Mouse (Mus musculus) fat pad, adult 2 months (tissue): ENCODE data around the gene Nfkbid.

Experiments used
- DNase-seq: peaks from one replicate; pipeline ENCODE4 v3.0.0-alpha.2; 2011; ENCODE audit warnings: low read depth, low spot score; ENCODE audit errors: extremely low read depth

Nfkbid gene

DNA sequence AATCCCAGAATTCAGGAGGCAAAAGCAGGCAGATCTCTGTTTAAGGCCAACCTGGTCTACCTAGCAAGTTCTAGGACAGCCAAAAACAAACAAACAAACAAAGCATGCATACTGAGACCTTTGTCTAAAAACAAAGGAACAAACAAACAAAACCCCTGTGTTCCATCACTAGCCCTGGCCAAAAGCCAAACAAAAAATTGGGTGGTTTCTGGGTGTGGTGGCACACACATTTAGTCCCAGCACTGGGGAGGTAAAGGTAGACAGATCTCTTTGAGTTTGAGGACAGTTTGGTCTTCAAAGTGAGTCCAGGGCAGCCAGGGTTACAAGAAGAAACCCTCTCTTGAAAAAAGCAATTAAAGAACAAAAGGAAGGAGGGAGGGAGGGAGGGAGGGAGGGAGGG lies 7.8 kb downstream of the Nfkbid start:
- no peak for DNase-seq

- no peak for DNase-seq
Observed at GRCm38 (mm10) chr7:30430191-30430590, 8.7 kb downstream of the Nfkbid start.

DNA sequence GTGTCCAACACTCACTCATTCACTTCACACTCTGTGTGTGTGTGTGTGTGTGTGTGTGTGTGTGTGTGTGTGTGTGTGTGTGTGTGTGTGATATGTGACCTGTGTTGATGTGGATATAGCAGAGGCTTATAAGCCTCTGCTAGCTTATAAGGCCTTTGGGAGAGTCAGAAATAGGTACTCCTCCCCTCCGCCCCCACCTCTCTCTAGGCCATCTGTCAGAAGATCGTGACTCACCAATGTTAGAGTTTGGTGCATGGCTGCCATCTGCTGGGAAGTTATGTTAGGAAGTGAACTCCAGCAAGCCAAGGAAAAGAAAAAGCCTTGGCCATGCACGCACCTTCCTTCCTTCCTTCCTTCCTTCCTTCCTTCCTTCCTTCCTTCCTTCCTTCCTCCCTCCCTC lies 10.3 kb downstream of the Nfkbid start:
- DNase-seq, result no peak

DNA sequence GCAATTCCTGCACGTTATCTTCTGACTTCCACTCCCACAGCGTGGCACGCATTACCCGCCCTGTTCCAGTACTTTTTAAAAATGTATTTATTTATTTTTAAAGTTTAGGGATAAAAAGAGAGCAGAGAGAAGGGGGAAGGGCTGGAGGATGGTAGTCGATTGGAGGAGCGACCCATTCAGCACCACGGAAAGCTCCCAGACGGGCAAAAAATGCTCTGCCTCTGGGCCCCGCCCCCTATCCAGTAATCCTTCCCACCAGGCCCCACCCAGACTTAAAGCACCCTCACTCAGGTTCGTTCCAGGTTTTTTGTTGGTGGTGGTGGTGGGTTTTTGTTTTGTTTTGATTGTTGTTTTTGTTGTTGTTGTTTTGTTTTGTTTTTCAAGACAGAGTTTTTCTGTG lies 12.7 kb downstream of the Nfkbid start:
- no peak for DNase-seq

- no peak for DNase-seq
Observed at GRCm38 (mm10) chr7:30434701-30435100, 13.2 kb downstream of the Nfkbid start.

DNA sequence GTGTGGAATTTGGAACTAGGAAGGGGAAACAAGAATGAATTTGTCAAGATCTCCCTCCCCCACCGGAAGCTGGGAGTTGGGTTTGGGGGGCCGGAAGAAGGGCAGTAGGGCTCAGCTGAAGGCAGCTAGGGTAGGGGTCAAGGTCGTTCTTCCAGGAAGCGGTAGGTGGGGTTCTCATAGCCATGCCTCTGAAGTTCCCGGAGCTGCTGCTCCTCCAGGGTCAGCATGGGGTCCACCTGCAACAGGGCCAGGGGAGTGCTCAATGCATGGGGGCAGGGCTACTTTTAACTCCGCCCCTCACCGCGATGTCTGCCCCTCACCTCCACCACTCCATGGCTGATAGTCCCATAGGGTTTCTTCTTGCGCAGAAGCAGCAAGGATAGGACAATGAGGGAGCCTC lies 13.6 kb downstream of the Nfkbid start:
- DNase-seq, result no peak

DNA sequence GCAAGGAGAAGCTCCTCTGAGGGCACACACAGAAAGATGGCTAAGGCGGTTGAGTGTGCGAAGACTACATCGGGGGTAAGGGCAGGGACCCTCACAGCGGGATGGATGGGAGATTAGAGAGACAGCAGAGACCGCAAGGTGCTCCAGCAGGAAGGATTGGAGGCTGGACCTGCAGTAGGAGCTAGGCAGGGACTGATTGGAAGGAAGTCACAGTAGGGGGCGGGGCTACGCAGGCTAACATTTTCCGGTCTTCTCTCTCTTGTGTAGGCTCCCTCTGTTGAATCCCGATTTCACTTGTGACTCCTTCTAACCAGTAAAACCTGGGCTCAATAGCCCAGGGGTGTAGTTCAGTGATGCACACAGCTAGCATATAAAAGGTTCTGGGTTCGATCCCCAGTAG lies 15.3 kb downstream of the Nfkbid start:
- no peak for DNase-seq

- no peak for DNase-seq
Observed at GRCm38 (mm10) chr7:30439734-30440133, 18.2 kb downstream of the Nfkbid start.

GRCm38 (mm10) chr7:30440697-30441096 lies 19.2 kb downstream of the Nfkbid start:
- no peak for DNase-seq

DNA sequence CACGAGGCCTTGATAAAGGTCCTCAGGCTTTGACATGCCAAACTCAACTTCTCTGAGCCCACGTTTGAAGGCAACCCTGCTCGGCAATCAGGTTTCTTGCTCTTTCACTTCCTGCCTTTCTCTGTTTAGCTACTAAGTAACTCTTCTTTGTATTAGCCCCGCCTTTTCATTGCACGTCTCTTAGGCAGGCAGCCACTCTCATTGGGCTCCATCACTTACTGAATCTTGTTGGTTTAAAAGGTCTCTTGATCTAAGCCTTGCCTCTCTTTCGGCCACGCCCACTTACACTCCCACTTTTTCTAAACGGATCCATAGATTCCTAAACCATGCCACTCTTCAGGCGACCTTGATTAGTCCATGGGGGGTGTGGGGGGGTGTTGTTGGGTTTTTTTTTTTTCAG lies 22.2 kb downstream of the Nfkbid start:
- no peak for DNase-seq

DNA sequence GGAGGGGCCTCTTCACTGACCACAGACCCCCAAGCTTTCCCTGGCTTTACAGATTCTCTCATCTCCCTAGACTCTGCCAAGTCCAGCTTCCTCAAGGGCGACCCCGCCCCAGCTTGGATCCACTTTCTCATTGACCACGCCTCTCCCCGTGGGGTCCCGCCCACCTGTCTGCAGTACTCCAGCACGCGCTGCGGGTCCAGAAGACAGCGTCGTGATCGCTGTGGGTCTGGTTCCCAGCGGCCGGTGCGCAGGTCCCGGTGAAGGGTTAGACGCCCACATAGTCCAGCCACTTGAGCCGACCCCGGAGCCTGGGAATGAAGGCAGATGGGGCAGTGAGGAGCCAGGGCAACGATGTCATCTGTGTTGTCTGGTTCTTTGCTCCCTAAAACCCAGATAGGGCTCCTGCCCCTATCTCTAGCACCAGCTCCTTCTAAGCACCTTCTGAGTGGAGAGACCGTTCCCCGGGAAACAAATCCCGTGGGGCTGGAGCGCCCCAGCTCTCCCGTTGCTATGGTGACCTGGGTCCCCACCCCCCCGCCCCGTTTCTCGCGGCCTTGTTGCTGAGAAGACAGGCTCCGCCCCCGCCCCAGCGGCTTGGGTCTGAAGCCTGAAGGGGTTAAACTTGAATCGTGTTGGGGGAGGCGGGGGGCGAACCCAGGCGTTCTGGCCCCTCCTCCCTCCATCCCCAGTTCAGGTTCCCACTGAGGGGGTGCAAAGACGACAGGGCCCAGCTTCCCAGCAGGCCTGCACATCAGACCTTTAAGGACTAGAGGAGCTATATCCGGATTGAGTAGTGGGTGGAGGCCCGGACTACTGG lies 22.8 kb downstream of the Nfkbid start:
- DNase-seq, result no peak

DNA sequence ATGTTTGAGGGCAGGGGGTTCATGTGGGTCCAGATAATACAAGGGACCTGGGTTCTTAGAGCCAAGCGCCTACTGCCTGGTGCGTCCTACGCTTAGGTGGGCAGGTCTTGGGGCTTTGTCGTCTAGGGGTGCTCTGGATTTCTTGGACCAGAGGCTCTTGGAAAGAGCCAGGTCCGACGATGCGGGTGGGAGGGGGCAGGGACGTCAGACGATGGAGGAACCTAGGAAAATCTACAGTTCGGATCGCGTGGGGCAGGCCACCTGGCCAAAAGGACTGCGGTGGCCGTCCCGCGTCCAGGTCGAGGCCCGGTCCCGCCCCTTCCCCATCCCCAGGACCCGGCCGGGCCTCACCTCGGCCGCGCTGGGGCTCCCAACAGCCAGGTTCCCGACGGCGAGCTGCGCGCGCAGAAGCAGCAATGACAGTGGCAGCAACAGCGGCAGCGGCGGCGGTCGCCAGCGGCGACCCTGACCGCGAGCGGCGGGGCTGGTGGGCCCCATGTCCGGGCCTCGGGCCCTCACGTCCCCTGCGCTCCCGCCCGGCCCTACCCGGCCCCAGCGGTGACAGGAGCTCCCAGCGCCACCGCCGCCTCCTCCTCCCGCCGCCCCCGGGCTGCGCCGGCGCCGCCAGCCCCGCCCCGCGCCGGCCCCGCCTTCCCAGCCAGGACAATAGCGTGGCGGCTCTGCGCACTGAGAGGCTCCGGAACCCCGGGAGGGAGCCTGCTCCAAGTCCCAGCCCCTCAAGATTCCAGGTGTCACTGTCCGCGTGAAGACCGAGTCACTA lies 23.6 kb downstream of the Nfkbid start, which contains the start of gene Aplp1:
Aplp1 (minus strand) TSS at position 565 of the 781 bp plus-strand sequence.
- no peak for DNase-seq

GRCm38 (mm10) chr7:30450241-30450640 lies 28.7 kb downstream of the Nfkbid start:
- no peak for DNase-seq

DNA sequence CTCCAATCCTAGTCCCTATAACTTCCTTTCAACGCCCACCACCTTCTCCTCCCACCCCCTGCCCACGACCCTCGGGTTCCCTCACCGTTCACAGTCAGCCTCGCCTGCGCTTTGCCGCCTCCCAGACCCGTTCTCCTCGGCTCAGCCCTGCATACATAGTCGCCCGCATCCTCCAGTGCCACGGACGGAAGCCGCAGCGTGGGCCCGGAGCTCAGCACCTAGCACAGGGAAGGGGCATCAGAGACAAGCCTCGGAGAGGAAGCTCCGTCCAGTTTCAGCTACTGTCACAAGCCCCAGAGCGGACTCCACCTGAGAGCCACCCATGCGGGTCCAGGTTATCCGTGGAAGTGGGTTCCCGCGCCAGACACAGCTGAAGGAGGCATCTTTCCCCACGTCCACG lies 31.8 kb downstream of the Nfkbid start:
- DNase-seq, result no peak

DNA sequence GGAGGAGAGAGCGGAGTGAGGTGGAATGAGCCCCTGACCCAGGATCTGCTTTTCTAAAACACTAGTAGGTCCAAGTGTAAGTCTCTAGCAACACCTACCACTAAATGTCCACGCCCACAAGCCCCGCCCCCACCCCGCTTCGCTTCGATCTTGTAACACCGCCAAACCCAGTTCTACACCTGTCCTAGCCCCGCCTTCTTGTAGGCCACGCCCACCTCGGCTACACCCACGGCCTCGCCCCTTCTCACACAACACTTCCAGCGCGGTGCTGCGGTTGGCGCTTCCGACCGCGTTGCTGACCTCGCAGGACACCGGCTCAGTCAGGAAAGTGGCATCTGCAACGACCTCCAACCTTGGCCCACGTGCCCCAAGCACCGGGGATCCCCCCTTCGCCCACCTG lies 32.2 kb downstream of the Nfkbid start:
- no peak for DNase-seq

- no peak for DNase-seq
Observed at GRCm38 (mm10) chr7:30454259-30454658, 32.7 kb downstream of the Nfkbid start.

DNA sequence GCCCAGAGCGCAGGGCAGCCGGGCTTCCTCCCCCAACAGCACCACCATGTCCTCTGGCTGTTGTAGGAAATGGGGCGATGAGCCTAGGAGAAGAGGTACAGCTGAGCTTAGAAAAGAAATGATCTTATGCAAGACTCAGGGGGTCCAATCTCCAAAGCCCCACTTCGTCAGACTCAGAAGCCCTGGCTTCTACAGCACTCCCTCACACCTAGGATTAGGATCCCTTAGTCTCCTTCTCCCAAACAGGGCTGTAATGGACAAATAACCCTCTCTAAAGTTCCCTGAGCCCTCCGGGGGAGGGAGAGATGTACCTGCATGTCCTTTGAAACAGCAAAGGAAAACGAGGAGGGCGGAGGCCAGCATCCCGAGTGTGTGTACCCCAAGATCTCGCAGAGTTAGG lies 35.0 kb downstream of the Nfkbid start:
- no peak for DNase-seq

GRCm38 (mm10) chr7:30456911-30457628 lies 35.5 kb downstream of the Nfkbid start:
- no peak for DNase-seq

- DNase-seq, result no peak
Observed at GRCm38 (mm10) chr7:30457629-30458330, 36.2 kb downstream of the Nfkbid start, which contains the start of the genes Kirrel2 and Nphs1. Gene Kirrel2, minus strand, starts transcription at chr7:30457690. Gene Nphs1, plus strand, starts transcription at chr7:30458315.

- DNase-seq, result no peak
Observed at GRCm38 (mm10) chr7:30459484-30459883, 38.0 kb downstream of the Nfkbid start.

GRCm38 (mm10) chr7:30463568-30463967 lies 42.0 kb downstream of the Nfkbid start:
- DNase-seq, result no peak
